Mouse (Mus musculus): ENCODE results near the gene Opcml.

- TF ChIP-seq CTCF (IDR thresholded peaks at IDR 0.05) (no peak), POLR2A (IDR thresholded peaks at IDR 0.05; ENCODE audit: insufficient read depth, low read depth, low read length) (no peak), EP300 (IDR thresholded peaks at IDR 0.05; ENCODE audit: insufficient read depth, low read depth, low read length) (no peak)
Observed at GRCm38 (mm10) chr9:27925650-27926049, 135.1 kb downstream of the Opcml start.
